Mouse (Mus musculus): ENCODE data around the gene Stpg2. TPM values are rescaled to one million over a fixed set of nuclear protein-coding genes. Genes with fewer than 3 reads are reported as not detected.

The Stpg2 gene
- not detected in 2 replicates for polyA plus RNA-seq (2012; rRNA removed)

DNA sequence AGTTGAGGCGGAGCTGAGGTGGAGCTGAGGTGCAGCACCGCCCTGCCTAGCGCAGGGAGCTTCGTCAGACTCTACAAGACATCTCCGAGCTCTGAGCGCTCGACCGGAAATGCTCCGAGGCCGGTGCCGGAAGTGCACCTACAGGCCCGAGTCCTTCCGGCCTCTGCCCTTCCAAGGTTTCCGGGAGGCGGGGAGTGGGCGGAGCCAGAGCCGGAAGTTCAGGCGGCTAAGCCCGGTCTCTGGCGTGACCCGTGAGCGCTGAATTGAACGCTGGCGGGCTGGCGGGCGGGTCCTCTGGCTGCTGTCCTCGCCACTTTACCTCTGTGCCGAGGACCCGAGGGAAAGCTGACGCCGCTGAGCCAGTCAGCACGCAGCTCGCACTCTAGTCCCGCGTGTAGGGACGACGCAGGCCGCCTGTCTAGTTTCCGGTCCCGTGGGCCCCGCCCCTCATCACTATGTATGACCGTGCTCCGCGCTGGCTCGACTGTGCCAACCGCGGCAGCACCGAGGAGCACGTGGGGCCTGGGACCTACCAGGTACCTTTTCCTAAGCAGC lies at the start of gene Stpg2:
Gene Stpg2, plus strand, starts transcription at position 251 of the 555 bp plus-strand sequence.
- H3K27ac ChIP-seq (ENCODE audit: insufficient read depth, low read length), result peak within 1 kb of the TSS; percentile 98
- H3K36me3 ChIP-seq (ENCODE audit: control insufficient read depth, insufficient read depth, low read length), result no peaks in the 10 kb centered on the region
- H3K27me3 ChIP-seq (ENCODE audit: control insufficient read depth, insufficient read depth, low read length), result no peaks in the 10 kb centered on the region
- 0 out of 2 replicates have a peak, but pooled peaks cover 2% of the 10 kb centered on the region for H3K4me1 ChIP-seq (ENCODE audit: control insufficient read depth, insufficient read depth, insufficient read length)
- under 1% methylated on average over 49 of the region's 49 CpGs for WGBS
- peak; percentile 93 to 94 for DNase-seq (ENCODE audit: low read depth in 1 of 2, low spot score in 2 of 2)
- peak; percentile 60 for TF ChIP-seq POLR2A (IDR thresholded peaks at IDR 0.05; ENCODE audit: low read depth, low read length)
- no peak for TF ChIP-seq CTCF (IDR thresholded peaks at IDR 0.05; ENCODE audit: extremely low read depth, insufficient read depth, insufficient read length, insufficient replicate concordance)
- H3K4me3 ChIP-seq (ENCODE audit: extremely low read depth, insufficient read depth, insufficient read length), result peak within 1 kb of the TSS; percentile 89

DNA sequence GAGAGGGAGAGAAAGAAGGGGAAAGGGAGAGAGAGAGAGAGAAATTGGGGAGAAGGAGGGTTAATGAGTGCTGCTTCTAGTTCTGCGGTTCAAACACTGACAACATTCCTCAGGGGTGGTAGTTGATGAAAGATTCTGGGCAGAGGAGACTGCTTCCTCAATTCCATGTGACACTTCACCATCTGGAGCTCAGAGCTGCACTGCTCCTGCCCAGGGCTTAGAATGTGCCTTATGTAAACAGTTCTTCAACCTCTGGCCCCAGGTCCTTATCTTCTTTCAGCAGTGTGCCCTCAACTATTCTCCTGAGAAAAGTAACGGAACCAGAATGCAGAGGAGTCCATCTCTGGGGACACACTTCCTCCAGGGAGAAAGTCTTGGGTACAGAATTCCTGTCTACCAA lies 43.3 kb upstream of the Stpg2 start:
- DNase-seq (ENCODE audit: low read depth in 1 of 2, low spot score in 2 of 2), result no peak
- no peak for TF ChIP-seq POLR2A (IDR thresholded peaks at IDR 0.05; ENCODE audit: low read depth, low read length)
- no peak for TF ChIP-seq CTCF (IDR thresholded peaks at IDR 0.05; ENCODE audit: extremely low read depth, insufficient read depth, insufficient read length, insufficient replicate concordance)
- Histone ChIP-seq H3K4me3 (ENCODE audit: extremely low read depth, insufficient read depth, insufficient read length) (no peak overlapping the region), H3K36me3 (ENCODE audit: control insufficient read depth, insufficient read depth, low read length) (no peaks in the 10 kb centered on the region), H3K4me1 (ENCODE audit: control insufficient read depth, insufficient read depth, insufficient read length) (no peaks in the 10 kb centered on the region), H3K27me3 (ENCODE audit: control insufficient read depth, insufficient read depth, low read length) (no peaks in the 10 kb centered on the region), H3K27ac (ENCODE audit: insufficient read depth, low read length) (no peak overlapping the region)
- WGBS, result 71% methylated on average over 2 of the region's 2 CpGs

DNA sequence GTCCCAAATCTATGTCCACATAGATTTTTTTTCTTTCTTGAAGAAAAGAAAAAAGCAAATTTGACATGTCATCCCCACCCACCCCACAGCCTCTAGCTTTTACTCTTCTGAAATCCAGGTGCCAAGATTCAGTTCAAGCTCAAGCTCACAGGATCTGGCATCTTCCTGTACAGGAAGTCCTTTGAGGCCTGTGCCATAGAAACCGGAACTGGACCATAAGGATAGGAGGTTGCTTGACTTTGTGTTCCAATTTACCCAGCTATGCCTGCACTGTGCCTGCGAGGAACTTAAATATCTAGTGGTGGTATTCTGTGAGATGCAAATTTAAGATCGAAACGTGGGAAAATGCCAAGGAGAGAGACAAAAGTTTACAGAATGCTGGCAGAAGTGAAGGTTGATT lies 42.8 kb upstream of the Stpg2 start:
- Histone ChIP-seq H3K4me1 (ENCODE audit: control insufficient read depth, insufficient read depth, insufficient read length) (no peaks in the 10 kb centered on the region), H3K27ac (ENCODE audit: insufficient read depth, low read length) (no peak overlapping the region), H3K36me3 (ENCODE audit: control insufficient read depth, insufficient read depth, low read length) (no peaks in the 10 kb centered on the region), H3K27me3 (ENCODE audit: control insufficient read depth, insufficient read depth, low read length) (no peaks in the 10 kb centered on the region), H3K4me3 (ENCODE audit: extremely low read depth, insufficient read depth, insufficient read length) (no peak overlapping the region)
- TF ChIP-seq CTCF (IDR thresholded peaks at IDR 0.05; ENCODE audit: extremely low read depth, insufficient read depth, insufficient read length, insufficient replicate concordance) (no peak), POLR2A (IDR thresholded peaks at IDR 0.05; ENCODE audit: low read depth, low read length) (no peak)
- 68% methylated on average over 4 of the region's 4 CpGs for WGBS
- no peak for DNase-seq (ENCODE audit: low read depth in 1 of 2, low spot score in 2 of 2)

DNA sequence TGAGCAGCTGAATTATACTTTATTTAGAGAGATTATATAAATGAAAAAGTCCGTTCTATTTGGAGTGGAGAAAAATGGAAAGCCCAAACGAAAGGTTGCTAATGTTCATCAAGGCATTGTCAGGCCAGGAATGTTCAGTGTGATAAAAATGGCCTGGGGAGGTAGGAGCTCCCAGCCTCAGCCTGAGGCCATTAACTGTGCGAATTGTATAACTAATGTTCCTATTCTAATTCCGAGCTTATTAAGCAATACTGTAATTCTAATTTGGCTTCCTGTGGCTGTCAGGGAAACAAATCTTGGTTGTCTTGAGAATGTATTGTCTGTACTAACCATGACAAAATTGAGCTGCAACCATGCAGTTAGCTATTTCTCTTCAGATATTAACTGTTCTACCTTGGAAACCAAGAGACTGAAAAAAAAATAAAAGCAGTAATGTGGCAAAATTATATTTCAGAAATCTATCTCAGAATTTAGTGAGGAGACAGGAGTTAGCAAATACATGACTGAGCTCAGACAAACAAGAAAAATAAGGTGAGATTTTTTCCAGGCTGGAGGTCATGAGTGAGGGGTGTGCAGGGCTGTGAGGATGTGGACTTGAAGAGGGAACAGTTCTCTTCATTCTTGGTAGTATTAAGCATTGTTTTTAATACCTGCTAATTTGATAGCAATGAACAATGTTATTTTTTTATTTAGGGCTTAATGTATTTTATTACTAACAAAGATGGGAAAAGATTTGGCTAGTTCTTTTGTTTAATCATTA lies 36.8 kb upstream of the Stpg2 start:
- no peaks in the 10 kb centered on the region for H3K27me3 ChIP-seq (ENCODE audit: control insufficient read depth, insufficient read depth, low read length)
- no peak for DNase-seq (ENCODE audit: low read depth in 1 of 2, low spot score in 2 of 2)
- H3K36me3 ChIP-seq (ENCODE audit: control insufficient read depth, insufficient read depth, low read length), result no peaks in the 10 kb centered on the region
- H3K4me1 ChIP-seq (ENCODE audit: control insufficient read depth, insufficient read depth, insufficient read length), result no peaks in the 10 kb centered on the region
- H3K27ac ChIP-seq (ENCODE audit: insufficient read depth, low read length), result no peak overlapping the region
- TF ChIP-seq POLR2A (IDR thresholded peaks at IDR 0.05; ENCODE audit: low read depth, low read length) (no peak), CTCF (IDR thresholded peaks at IDR 0.05; ENCODE audit: extremely low read depth, insufficient read depth, insufficient read length, insufficient replicate concordance) (no peak)
- WGBS, result 89% methylated on average over 4 of the region's 4 CpGs
- H3K4me3 ChIP-seq (ENCODE audit: extremely low read depth, insufficient read depth, insufficient read length), result no peak overlapping the region

DNA sequence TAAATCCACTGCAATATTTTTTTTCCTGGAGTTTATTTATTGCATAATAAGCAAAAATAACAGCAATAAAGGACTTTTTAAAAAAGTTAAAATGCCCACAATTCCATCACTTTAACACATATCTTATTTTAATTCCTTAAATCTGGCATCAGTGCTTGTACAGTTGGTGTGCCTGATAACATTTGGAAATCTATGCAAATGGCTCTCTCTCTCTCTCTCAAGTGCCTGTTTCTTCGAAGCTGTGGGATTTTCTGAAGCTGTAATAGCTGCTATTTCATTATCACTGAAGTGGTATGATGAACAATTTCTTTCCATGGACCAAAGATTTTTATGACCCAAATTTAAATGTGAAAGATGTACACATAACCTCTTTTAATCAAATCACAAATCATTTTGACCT lies 35.8 kb upstream of the Stpg2 start:
- DNase-seq (ENCODE audit: low read depth in 1 of 2, low spot score in 2 of 2), result no peak
- 77% methylated on average over 1 of the region's 1 CpGs for WGBS
- no peak overlapping the region for H3K27ac ChIP-seq (ENCODE audit: insufficient read depth, low read length)
- H3K4me3 ChIP-seq (ENCODE audit: extremely low read depth, insufficient read depth, insufficient read length), result no peak overlapping the region
- no peak for TF ChIP-seq POLR2A (IDR thresholded peaks at IDR 0.05; ENCODE audit: low read depth, low read length)
- TF ChIP-seq CTCF (IDR thresholded peaks at IDR 0.05; ENCODE audit: extremely low read depth, insufficient read depth, insufficient read length, insufficient replicate concordance), result no peak
- no peaks in the 10 kb centered on the region for H3K4me1 ChIP-seq (ENCODE audit: control insufficient read depth, insufficient read depth, insufficient read length)
- H3K36me3 ChIP-seq (ENCODE audit: control insufficient read depth, insufficient read depth, low read length), result no peaks in the 10 kb centered on the region
- H3K27me3 ChIP-seq (ENCODE audit: control insufficient read depth, insufficient read depth, low read length), result no peaks in the 10 kb centered on the region

DNA sequence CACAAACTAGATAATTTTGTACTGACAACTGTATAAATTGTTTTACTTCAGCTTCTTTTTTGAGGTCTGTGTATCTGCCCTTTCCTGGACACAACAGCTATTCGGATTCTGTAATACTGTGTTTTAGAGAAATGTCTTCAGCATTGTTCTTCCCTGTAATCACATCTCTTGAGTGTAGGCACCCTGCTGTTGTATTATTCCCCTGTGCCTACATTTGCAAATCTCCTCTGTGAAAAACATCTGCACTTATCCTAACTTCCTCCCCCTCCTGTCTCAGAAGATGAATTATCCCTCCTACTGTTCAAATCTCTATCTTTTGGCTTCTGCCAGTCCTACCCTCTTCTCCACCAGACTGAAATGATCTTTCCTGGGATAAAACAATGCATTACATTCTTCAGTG lies 28.6 kb upstream of the Stpg2 start:
- 94% methylated on average over 1 of the region's 1 CpGs for WGBS
- TF ChIP-seq POLR2A (IDR thresholded peaks at IDR 0.05; ENCODE audit: low read depth, low read length) (no peak), CTCF (IDR thresholded peaks at IDR 0.05; ENCODE audit: extremely low read depth, insufficient read depth, insufficient read length, insufficient replicate concordance) (no peak)
- no peaks in the 10 kb centered on the region for H3K36me3 ChIP-seq (ENCODE audit: control insufficient read depth, insufficient read depth, low read length)
- DNase-seq (ENCODE audit: low read depth in 1 of 2, low spot score in 2 of 2), result no peak
- no peaks in the 10 kb centered on the region for H3K27me3 ChIP-seq (ENCODE audit: control insufficient read depth, insufficient read depth, low read length)
- no peaks in the 10 kb centered on the region for H3K4me1 ChIP-seq (ENCODE audit: control insufficient read depth, insufficient read depth, insufficient read length)
- no peak overlapping the region for H3K27ac ChIP-seq (ENCODE audit: insufficient read depth, low read length)
- no peak overlapping the region for H3K4me3 ChIP-seq (ENCODE audit: extremely low read depth, insufficient read depth, insufficient read length)

DNA sequence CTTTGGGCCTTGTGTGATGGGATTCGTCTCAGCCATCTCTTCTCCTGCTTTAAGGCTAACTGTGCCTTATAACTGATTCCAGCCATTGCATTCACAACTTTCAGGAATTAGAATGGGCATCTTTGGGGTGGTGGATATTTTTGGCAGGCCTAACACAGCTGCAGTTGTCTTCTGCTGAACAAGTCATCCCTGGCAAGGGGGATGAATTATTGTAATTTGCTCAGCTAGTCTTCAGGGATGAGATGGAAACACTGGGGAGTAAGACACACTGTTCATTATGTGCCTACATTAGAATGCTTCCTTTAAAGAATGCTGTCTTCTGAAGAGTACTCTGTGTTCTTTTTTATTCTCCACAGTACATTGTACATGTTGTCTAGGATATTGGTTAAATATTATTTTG lies 14.0 kb upstream of the Stpg2 start:
- no peak for DNase-seq (ENCODE audit: low read depth in 1 of 2, low spot score in 2 of 2)
- 76% methylated on average over 1 of the region's 1 CpGs for WGBS
- TF ChIP-seq CTCF (IDR thresholded peaks at IDR 0.05; ENCODE audit: extremely low read depth, insufficient read depth, insufficient read length, insufficient replicate concordance), result no peak
- no peak for TF ChIP-seq POLR2A (IDR thresholded peaks at IDR 0.05; ENCODE audit: low read depth, low read length)
- Histone ChIP-seq H3K27ac (ENCODE audit: insufficient read depth, low read length) (no peak overlapping the region), H3K4me3 (ENCODE audit: extremely low read depth, insufficient read depth, insufficient read length) (no peak overlapping the region), H3K36me3 (ENCODE audit: control insufficient read depth, insufficient read depth, low read length) (no peaks in the 10 kb centered on the region), H3K27me3 (ENCODE audit: control insufficient read depth, insufficient read depth, low read length) (no peaks in the 10 kb centered on the region), H3K4me1 (ENCODE audit: control insufficient read depth, insufficient read depth, insufficient read length) (no peaks in the 10 kb centered on the region)
